Mouse (Mus musculus) hindbrain, embryonic 15.5 days (tissue): ENCODE data around the gene Tbcd. TPM values are rescaled to one million over a fixed set of nuclear protein-coding genes. Genes with fewer than 3 reads are reported as not detected.
A peak's percentile ranks its signal among the peaks of the same experiment; 100 is the strongest.

Source experiments
- ATAC-seq: fragments of 200-750 bp; cut with Nextera tagmentation; 2 replicates; pipeline ENCODE4 v1.8.0; 2017; ENCODE audit warnings: low read depth, moderate number of reproducible peaks, moderate TSS enrichment; ENCODE audit not compliant: low FRiP score
- H3K27ac ChIP-seq: fragments of 300-500 bp; sonication (generic); replicated peaks from 2 replicates; pipeline ENCODE4 v1.5.1; 2015; ENCODE audit warnings: mild to moderate bottlenecking, inconsistent platforms
- H3K27me3 ChIP-seq: fragments of 300-500 bp; sonication (generic); 2 replicates; pipeline ENCODE4 v1.6.1; 2015; ENCODE audit warnings: control low read depth, inconsistent platforms
- H3K36me3 ChIP-seq: fragments of 300-500 bp; sonication (generic); 2 replicates; pipeline ENCODE4 v1.6.1; 2015; ENCODE audit warnings: control low read depth, inconsistent platforms
- H3K4me1 ChIP-seq: fragments of 300-500 bp; sonication (generic); replicated peaks from 2 replicates; pipeline ENCODE4 v1.6.1; 2015; ENCODE audit warnings: control low read depth, inconsistent platforms
- H3K4me2 ChIP-seq: fragments of 300-500 bp; sonication (generic); 2 replicates; pipeline ENCODE4 v1.6.1; 2015; ENCODE audit warnings: moderate library complexity, mild to moderate bottlenecking, inconsistent platforms
- H3K4me3 ChIP-seq: fragments of 300-500 bp; sonication (generic); 2 replicates; pipeline ENCODE4 v1.5.1; 2015; ENCODE audit warnings: mild to moderate bottlenecking, inconsistent platforms
- H3K9ac ChIP-seq: fragments of 300-500 bp; sonication (generic); 2 replicates; pipeline ENCODE4 v1.6.1; 2015; ENCODE audit warnings: inconsistent platforms
- H3K9me3 ChIP-seq: fragments of 300-500 bp; sonication (generic); 2 replicates; pipeline ENCODE4 v1.6.1; 2016; ENCODE audit warnings: control low read depth, inconsistent platforms
- WGBS: fragments of 180-500 bp; shearing (Covaris S2); methylation state at CpG from one replicate; pipeline ENCODE4 v1.1.7; 2015; 5-methylcytosine and 5-hydroxymethylcytosine counted together
- polyA plus RNA-seq: library from polyadenylated mRNA; unstranded; fragments of >200 nt; fragmentation: Nextera tagmentation; extraction: Ambion mirVana; gene quantifications from 2 replicates; pipeline ENCODE4 v1.2.1, GENCODE M21; 2015

The Tbcd gene
- polyA plus RNA-seq, 1 experiment from 2014 or later = 63.6 TPM

GRCm38 (mm10) chr11:121434156-121435155 lies 17.3 kb upstream of the Tbcd start, which contains the start of gene Fn3k:
Gene Fn3k, plus strand, starts transcription at chr11:121434913.
- peaks cover 21% of the 10 kb centered on the region for H3K4me1 ChIP-seq
- H3K9ac ChIP-seq = peak within 1 kb of the TSS; percentile 41
- no peaks in the 10 kb centered on the region for H3K27me3 ChIP-seq
- 6% methylated on average over 30 of the region's 30 CpGs for WGBS
- H3K36me3 ChIP-seq = peaks cover 7% of the 10 kb centered on the region; the same call in 1 of the 2 replicates
- H3K27ac ChIP-seq = peak within 1 kb of the TSS; percentile 74
- ATAC-seq = peak; percentile 97
- peak within 1 kb of the TSS; percentile 54 for H3K4me3 ChIP-seq
- H3K4me2 ChIP-seq = peak within 1 kb of the TSS; percentile 86
- no peaks in the 10 kb centered on the region for H3K9me3 ChIP-seq

- Histone ChIP-seq H3K27ac (no peak overlapping the region), H3K36me3 (no peaks in the 10 kb centered on the region), H3K4me2 (no peak overlapping the region), H3K9me3 (no peaks in the 10 kb centered on the region), H3K27me3 (no peaks in the 10 kb centered on the region), H3K4me3 (no peak overlapping the region), H3K9ac (no peak overlapping the region), H3K4me1 (peaks cover 21% of the 10 kb centered on the region)
- 79% methylated on average over 5 of the region's 5 CpGs for WGBS
- ATAC-seq = no peak
Measured at GRCm38 (mm10) chr11:121437236-121437635, 14.5 kb upstream of the Tbcd start.

- H3K9me3 ChIP-seq = no peaks in the 10 kb centered on the region
- H3K27ac ChIP-seq = no peak overlapping the region
- WGBS = 67% methylated on average over 5 of the region's 5 CpGs
- no peaks in the 10 kb centered on the region for H3K27me3 ChIP-seq
- H3K4me1 ChIP-seq = peaks cover 10% of the 10 kb centered on the region
- no peak overlapping the region for H3K4me3 ChIP-seq
- ATAC-seq = no peak
- H3K36me3 ChIP-seq = no peaks in the 10 kb centered on the region
- no peak overlapping the region for H3K4me2 ChIP-seq
- no peak overlapping the region for H3K9ac ChIP-seq
Measured at GRCm38 (mm10) chr11:121439686-121440292, 12.0 kb upstream of the Tbcd start.

- Histone ChIP-seq H3K4me3 (no peak overlapping the region), H3K9me3 (no peaks in the 10 kb centered on the region), H3K4me2 (no peak overlapping the region), H3K36me3 (no peaks in the 10 kb centered on the region), H3K4me1 (no peaks in the 10 kb centered on the region), H3K27me3 (no peaks in the 10 kb centered on the region), H3K27ac (no peak overlapping the region), H3K9ac (no peak overlapping the region)
- 81% methylated on average over 4 of the region's 4 CpGs for WGBS
- ATAC-seq = no peak
Measured at GRCm38 (mm10) chr11:121441653-121442052, 10.1 kb upstream of the Tbcd start.

- no peak overlapping the region for H3K9ac ChIP-seq
Measured at GRCm38 (mm10) chr11:121442076-121442475, 9.7 kb upstream of the Tbcd start.

GRCm38 (mm10) chr11:121451216-121451726 lies 478 bp upstream of the Tbcd start:
- peak overlapping the region; percentile 69 for H3K4me2 ChIP-seq
- peak overlapping the region; percentile 84 for H3K27ac ChIP-seq
- no peaks in the 10 kb centered on the region for H3K9me3 ChIP-seq
- H3K4me1 ChIP-seq = peaks cover 28% of the 10 kb centered on the region
- H3K9ac ChIP-seq = peak overlapping the region; percentile 65
- H3K36me3 ChIP-seq = peaks cover 3% of the 10 kb centered on the region; the same call in 1 of the 2 replicates
- no peak for ATAC-seq
- 25% methylated on average over 9 of the region's 9 CpGs for whole genome bisulfite sequencing
- H3K27me3 ChIP-seq = no peaks in the 10 kb centered on the region
- peak overlapping the region; percentile 71 for H3K4me3 ChIP-seq

More at GRCm38 (mm10) chr11:121442076-121442475, 9.7 kb upstream of the Tbcd start:
- H3K4me2 ChIP-seq = no peak overlapping the region
- H3K27me3 ChIP-seq = no peaks in the 10 kb centered on the region
- no peaks in the 10 kb centered on the region for H3K4me1 ChIP-seq
- H3K27ac ChIP-seq = no peak overlapping the region
- no peaks in the 10 kb centered on the region for H3K36me3 ChIP-seq
- H3K9me3 ChIP-seq = no peaks in the 10 kb centered on the region
- WGBS = 58% methylated on average over 2 of the region's 2 CpGs
- no peak for ATAC-seq
- no peak overlapping the region for H3K4me3 ChIP-seq

GRCm38 (mm10) chr11:121457874-121458273 lies 6.1 kb downstream of the Tbcd start:
- Histone ChIP-seq H3K4me1 (peaks cover 17% of the 10 kb centered on the region), H3K27ac (no peak overlapping the region), H3K4me2 (no peak overlapping the region), H3K27me3 (no peaks in the 10 kb centered on the region), H3K36me3 (peaks cover 52% of the 10 kb centered on the region), H3K4me3 (no peak overlapping the region), H3K9me3 (no peaks in the 10 kb centered on the region), H3K9ac (no peak overlapping the region)
- ATAC-seq = no peak
- whole genome bisulfite sequencing = 96% methylated on average over 3 of the region's 3 CpGs

- Histone ChIP-seq H3K4me3 (no peak overlapping the region), H3K27ac (no peak overlapping the region), H3K27me3 (no peaks in the 10 kb centered on the region), H3K36me3 (peaks cover 46% of the 10 kb centered on the region), H3K9me3 (no peaks in the 10 kb centered on the region), H3K9ac (no peak overlapping the region), H3K4me2 (no peak overlapping the region), H3K4me1 (no peaks in the 10 kb centered on the region)
- WGBS = 95% methylated on average over 6 of the region's 6 CpGs
- no peak for ATAC-seq
Measured at GRCm38 (mm10) chr11:121467408-121467807, 15.7 kb downstream of the Tbcd start.

GRCm38 (mm10) chr11:121474831-121475230 lies 23.1 kb downstream of the Tbcd start:
- no peak overlapping the region for H3K27ac ChIP-seq
- H3K4me2 ChIP-seq = no peak overlapping the region
- H3K36me3 ChIP-seq = peaks cover 19% of the 10 kb centered on the region
- H3K27me3 ChIP-seq = no peaks in the 10 kb centered on the region
- no peaks in the 10 kb centered on the region for H3K9me3 ChIP-seq
- no peak overlapping the region for H3K4me3 ChIP-seq
- ATAC-seq = no peak
- H3K4me1 ChIP-seq = no peaks in the 10 kb centered on the region
- H3K9ac ChIP-seq = no peak overlapping the region
- 89% methylated on average over 3 of the region's 3 CpGs for WGBS

GRCm38 (mm10) chr11:121475699-121476415 lies 24.1 kb downstream of the Tbcd start:
- H3K9ac ChIP-seq = no peak overlapping the region
- 35% methylated on average over 9 of the region's 9 CpGs for WGBS
- peaks cover 16% of the 10 kb centered on the region for H3K36me3 ChIP-seq
- H3K4me1 ChIP-seq = no peaks in the 10 kb centered on the region
- no peaks in the 10 kb centered on the region for H3K27me3 ChIP-seq
- H3K9me3 ChIP-seq = no peaks in the 10 kb centered on the region
- peak; percentile 63; the same call in 1 of the 2 replicates for ATAC-seq
- H3K4me3 ChIP-seq = no peak overlapping the region
- no peak overlapping the region for H3K4me2 ChIP-seq
- no peak overlapping the region for H3K27ac ChIP-seq

GRCm38 (mm10) chr11:121479476-121480203 lies 27.9 kb downstream of the Tbcd start:
- ATAC-seq = no peak
- H3K27me3 ChIP-seq = no peaks in the 10 kb centered on the region
- WGBS = 93% methylated on average over 15 of the region's 15 CpGs
- H3K27ac ChIP-seq = no peak overlapping the region
- H3K9ac ChIP-seq = no peak overlapping the region
- peaks cover 14% of the 10 kb centered on the region for H3K36me3 ChIP-seq
- no peak overlapping the region for H3K4me2 ChIP-seq
- H3K4me1 ChIP-seq = no peaks in the 10 kb centered on the region
- H3K4me3 ChIP-seq = no peak overlapping the region
- no peaks in the 10 kb centered on the region for H3K9me3 ChIP-seq
